13 mouse cellular contexts compared by ENCODE assay signal in genomic region chr6:125601190-125601589, GRCm38 (mm10).
"Had no signal": no experiment of that assay in that cellular context is flagged by ENCODE, and none has a peak within 500 bp of the region (broad histone marks: within the 10 kb centered on the region; RNA-seq: fewer than 3 reads in every experiment).

No protein-coding gene starts in this region.

- DNase-seq: layer of hippocampus, postnatal 36 days; lung, embryonic 14.5 days; lung, postnatal 10 days; lung, postnatal 4 days; thymus, adult 2 months; thymus, postnatal 36 days had no signal

- H3K4me3 ChIP-seq: kidney, embryonic 15.5 days; limb, embryonic 12.5 days; liver, embryonic 12.5 days; midbrain, embryonic 13.5 days; myocyte; neural tube, embryonic 12.5 days had no signal

- H3K27me3 ChIP-seq: neural tube, embryonic 12.5 days had no signal

- H3K9ac ChIP-seq: kidney, embryonic 15.5 days; limb, embryonic 12.5 days; liver, embryonic 12.5 days; lung, embryonic 14.5 days; midbrain, embryonic 13.5 days; neural tube, embryonic 12.5 days had no signal

- ATAC-seq: intestine, embryonic 16.5 days; liver, embryonic 12.5 days had no signal

- H3K27ac ChIP-seq: kidney, embryonic 15.5 days; limb, embryonic 12.5 days; liver, embryonic 12.5 days; midbrain, embryonic 13.5 days; neural tube, embryonic 12.5 days had no signal

- H3K36me3 ChIP-seq: kidney, embryonic 15.5 days; limb, embryonic 12.5 days; liver, embryonic 12.5 days; midbrain, embryonic 13.5 days; neural tube, embryonic 12.5 days had no signal

- H3K4me2 ChIP-seq: kidney, embryonic 15.5 days; limb, embryonic 12.5 days; liver, embryonic 12.5 days; lung, embryonic 14.5 days; midbrain, embryonic 13.5 days; neural tube, embryonic 12.5 days had no signal

- H3K9me3 ChIP-seq: kidney, embryonic 15.5 days; limb, embryonic 12.5 days; liver, embryonic 12.5 days; midbrain, embryonic 13.5 days; neural tube, embryonic 12.5 days had no signal
